Mouse (Mus musculus) heart, embryonic 12.5 days (tissue): ENCODE measurements around the gene Stk17b. TPM values are rescaled to one million over a fixed set of nuclear protein-coding genes. Genes with fewer than 3 reads are reported as not detected.
A peak's percentile ranks its signal among the peaks of the same experiment; 100 is the strongest.
"Not testable (repeated sequence)": the region's sequence is repeated elsewhere in the genome, so short reads cannot be mapped to it uniquely, and the experiment has no call there.

Source experiments
- ATAC-seq: fragments of 200-750 bp; cut with Nextera tagmentation; 2 replicates; pipeline ENCODE4 v1.8.0; 2017; ENCODE audit warnings: moderate TSS enrichment, moderate library complexity; ENCODE audit not compliant: insufficient number of reproducible peaks, low FRiP score
- H3K27ac ChIP-seq: fragments of 300-500 bp; sonication (generic); 2 replicates; pipeline ENCODE4 v1.5.1; 2016; ENCODE audit warnings: mild to moderate bottlenecking, moderate library complexity; ENCODE audit not compliant: poor library complexity, severe bottlenecking
- H3K27me3 ChIP-seq: fragments of 300-500 bp; sonication (generic); replicated peaks from 2 replicates; pipeline ENCODE4 v1.6.1; 2016; ENCODE audit warnings: mild to moderate bottlenecking, moderate library complexity
- H3K36me3 ChIP-seq: fragments of 300-500 bp; sonication (generic); 2 replicates; pipeline ENCODE4 v1.6.1; 2016; ENCODE audit warnings: mild to moderate bottlenecking, moderate library complexity
- H3K4me1 ChIP-seq: fragments of 300-500 bp; sonication (generic); replicated peaks from 2 replicates; pipeline ENCODE4 v1.6.1; 2016; ENCODE audit warnings: mild to moderate bottlenecking
- H3K4me2 ChIP-seq: fragments of 300-500 bp; sonication (generic); 2 replicates; pipeline ENCODE4 v1.6.1; 2016; ENCODE audit warnings: mild to moderate bottlenecking, moderate library complexity
- H3K4me3 ChIP-seq: fragments of 300-500 bp; sonication (generic); 2 replicates; pipeline ENCODE4 v1.5.1; 2016; ENCODE audit warnings: mild to moderate bottlenecking
- H3K9ac ChIP-seq: fragments of 300-500 bp; sonication (generic); 2 replicates; pipeline ENCODE4 v1.6.1; 2016; ENCODE audit warnings: mild to moderate bottlenecking, moderate library complexity
- H3K9me3 ChIP-seq: fragments of 300-500 bp; sonication (generic); replicated peaks from 2 replicates; pipeline ENCODE4 v1.6.1; 2016; ENCODE audit warnings: mild to moderate bottlenecking, moderate library complexity
- WGBS: fragments of 180-500 bp; shearing (Covaris S2); methylation state at CpG from one replicate; pipeline ENCODE4 v1.1.7; 2016; 5-methylcytosine and 5-hydroxymethylcytosine counted together
- polyA plus RNA-seq: library from polyadenylated mRNA; unstranded; fragments of >200 nt; fragmentation: Nextera tagmentation; extraction: Ambion mirVana; gene quantifications from 2 replicates; pipeline ENCODE4 v1.2.1, GENCODE M21; 2016

The Stk17b gene
- polyA plus RNA-seq, 1 experiment from 2014 or later, result 20.3 TPM

DNA sequence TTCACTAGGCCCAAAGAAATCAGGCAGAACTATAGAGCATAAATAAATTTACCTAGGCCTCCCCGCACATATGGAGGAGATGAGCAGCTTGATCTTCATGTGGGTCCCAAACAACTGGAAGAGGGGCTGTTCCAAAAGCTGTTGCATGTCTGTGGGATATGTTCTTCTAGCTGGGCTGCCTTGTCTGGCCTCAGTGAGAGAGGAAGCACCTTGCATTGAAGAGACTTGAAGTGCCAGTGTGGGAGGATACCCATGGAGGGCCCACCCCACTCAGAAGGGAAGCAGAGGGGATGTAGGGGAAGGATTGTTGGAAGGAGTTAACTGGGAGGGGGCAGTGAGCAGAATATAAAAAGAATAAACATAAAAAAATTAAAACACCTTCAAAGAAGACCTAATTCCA, 33.9 kb downstream of the Stk17b start:
- no peaks in the 10 kb centered on the region for H3K4me1 ChIP-seq
- H3K9ac ChIP-seq, result no peak overlapping the region
- WGBS, result 73% methylated on average over 1 of the region's 1 CpGs
- no peak overlapping the region for H3K4me3 ChIP-seq
- H3K27ac ChIP-seq, result no peak overlapping the region
- no peak for ATAC-seq
- no peak overlapping the region for H3K4me2 ChIP-seq
- H3K36me3 ChIP-seq, result 0 out of 2 replicates have a peak, but pooled peaks cover 7% of the 10 kb centered on the region
- H3K9me3 ChIP-seq, result no peaks in the 10 kb centered on the region
- no peaks in the 10 kb centered on the region for H3K27me3 ChIP-seq

DNA sequence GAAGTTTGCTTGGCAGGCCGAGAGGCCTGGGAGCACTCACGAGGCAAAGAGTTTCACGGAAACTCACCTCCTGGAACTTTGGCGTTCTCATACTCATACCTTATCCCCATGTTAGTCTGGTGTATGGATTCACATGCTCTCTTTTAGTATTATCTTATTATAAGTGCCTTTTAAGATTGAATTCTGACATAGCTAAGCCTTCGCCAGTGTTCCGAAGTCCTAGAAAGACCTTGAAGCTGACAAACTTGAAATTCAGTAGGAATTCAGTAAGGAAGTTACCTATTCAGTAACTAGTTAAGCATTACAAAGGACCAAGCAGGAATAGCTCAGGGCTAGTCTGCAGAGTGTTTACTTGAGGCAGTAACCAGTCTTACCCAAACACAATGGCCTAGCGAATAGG, 34.3 kb downstream of the Stk17b start:
- not testable (repeated sequence) for H3K4me3 ChIP-seq, H3K9ac ChIP-seq, H3K27me3 ChIP-seq, H3K4me2 ChIP-seq, H3K4me1 ChIP-seq, H3K36me3 ChIP-seq, ATAC-seq, H3K9me3 ChIP-seq, H3K27ac ChIP-seq
- WGBS, result 84% methylated on average over 7 of the region's 7 CpGs

DNA sequence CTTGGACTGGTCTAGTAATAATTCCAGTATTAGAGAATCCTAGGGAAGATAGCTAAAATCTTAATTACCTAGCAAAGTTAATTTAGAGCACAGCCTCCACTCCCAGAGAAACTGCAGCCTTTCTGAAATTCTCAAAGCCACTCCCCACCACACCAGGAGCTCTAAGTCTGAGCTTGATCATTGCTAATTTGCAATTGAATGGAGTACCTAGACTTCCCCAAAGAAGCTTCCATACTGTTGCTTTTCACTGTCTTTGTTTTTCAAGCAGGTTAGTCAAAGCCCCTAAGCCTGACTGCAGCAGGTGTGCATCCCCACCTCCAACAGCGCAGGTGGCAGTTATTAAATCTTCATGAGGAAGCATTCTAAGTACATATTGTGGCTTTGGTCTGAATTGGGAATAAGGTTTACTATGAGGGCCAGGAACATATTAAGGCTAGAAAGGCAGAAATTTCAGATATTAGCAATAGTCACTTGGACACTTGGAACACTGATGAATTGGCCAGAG, 35.1 kb downstream of the Stk17b start:
- H3K4me3 ChIP-seq, ATAC-seq, H3K9ac ChIP-seq, H3K4me1 ChIP-seq, H3K27me3 ChIP-seq, H3K36me3 ChIP-seq, H3K9me3 ChIP-seq, H3K27ac ChIP-seq, H3K4me2 ChIP-seq: not testable (repeated sequence)
- 78% methylated on average over 1 of the region's 1 CpGs for WGBS

DNA sequence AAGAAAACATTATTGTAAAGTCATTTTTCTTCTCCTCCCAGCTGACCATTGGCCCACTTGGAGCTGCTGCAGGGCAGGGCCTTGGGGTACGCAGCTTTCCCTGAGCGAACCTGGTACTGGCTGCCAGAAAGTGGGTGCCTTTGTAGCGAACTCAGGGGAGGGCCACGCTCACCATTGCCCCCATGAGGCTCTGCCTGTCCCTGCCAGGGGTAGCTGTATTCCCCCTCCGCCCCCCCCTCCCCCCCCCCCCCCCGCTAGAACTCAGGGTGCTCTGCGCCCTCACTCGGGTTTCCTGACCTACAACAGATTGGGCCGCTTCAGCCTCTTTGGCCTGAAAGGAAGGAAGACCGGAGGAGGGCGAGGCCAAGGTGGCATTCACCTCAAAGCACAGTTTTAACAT, 36.5 kb downstream of the Stk17b start:
- H3K36me3 ChIP-seq, result no peaks in the 10 kb centered on the region
- no peak overlapping the region for H3K9ac ChIP-seq
- H3K4me1 ChIP-seq, result no peaks in the 10 kb centered on the region
- H3K27me3 ChIP-seq, result no peaks in the 10 kb centered on the region
- no peaks in the 10 kb centered on the region for H3K9me3 ChIP-seq
- no peak overlapping the region for H3K4me3 ChIP-seq
- no peak overlapping the region for H3K4me2 ChIP-seq
- no peak for ATAC-seq
- H3K27ac ChIP-seq, result no peak overlapping the region
- 35% methylated on average over 8 of the region's 11 CpGs for WGBS

DNA sequence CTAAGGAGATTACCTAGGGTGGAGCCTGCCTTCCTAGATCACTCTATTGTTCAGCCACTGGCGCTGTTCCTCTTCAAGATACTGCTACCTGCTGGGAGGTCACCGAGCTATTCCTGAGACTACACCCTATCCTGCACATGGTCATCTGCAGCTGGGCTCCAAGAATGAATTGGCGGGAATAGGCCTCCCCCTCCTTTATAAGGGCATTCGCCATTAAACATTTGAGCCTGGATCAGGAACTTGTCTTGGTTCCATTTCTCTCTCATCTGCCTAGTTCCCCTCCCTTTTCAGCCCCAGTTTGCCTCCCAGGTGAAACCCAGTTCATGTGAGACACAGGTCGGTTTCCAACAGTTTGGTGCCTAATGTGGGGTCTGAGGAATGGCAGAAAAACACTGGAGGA, 39.0 kb downstream of the Stk17b start:
- ATAC-seq, result no peak
- H3K27me3 ChIP-seq, result no peaks in the 10 kb centered on the region
- H3K4me2 ChIP-seq, result no peak overlapping the region
- WGBS, result 70% methylated on average over 5 of the region's 5 CpGs
- no peak overlapping the region for H3K27ac ChIP-seq
- no peaks in the 10 kb centered on the region for H3K4me1 ChIP-seq
- H3K9me3 ChIP-seq, result no peaks in the 10 kb centered on the region
- no peaks in the 10 kb centered on the region for H3K36me3 ChIP-seq
- H3K9ac ChIP-seq, result no peak overlapping the region
- H3K4me3 ChIP-seq, result no peak overlapping the region

DNA sequence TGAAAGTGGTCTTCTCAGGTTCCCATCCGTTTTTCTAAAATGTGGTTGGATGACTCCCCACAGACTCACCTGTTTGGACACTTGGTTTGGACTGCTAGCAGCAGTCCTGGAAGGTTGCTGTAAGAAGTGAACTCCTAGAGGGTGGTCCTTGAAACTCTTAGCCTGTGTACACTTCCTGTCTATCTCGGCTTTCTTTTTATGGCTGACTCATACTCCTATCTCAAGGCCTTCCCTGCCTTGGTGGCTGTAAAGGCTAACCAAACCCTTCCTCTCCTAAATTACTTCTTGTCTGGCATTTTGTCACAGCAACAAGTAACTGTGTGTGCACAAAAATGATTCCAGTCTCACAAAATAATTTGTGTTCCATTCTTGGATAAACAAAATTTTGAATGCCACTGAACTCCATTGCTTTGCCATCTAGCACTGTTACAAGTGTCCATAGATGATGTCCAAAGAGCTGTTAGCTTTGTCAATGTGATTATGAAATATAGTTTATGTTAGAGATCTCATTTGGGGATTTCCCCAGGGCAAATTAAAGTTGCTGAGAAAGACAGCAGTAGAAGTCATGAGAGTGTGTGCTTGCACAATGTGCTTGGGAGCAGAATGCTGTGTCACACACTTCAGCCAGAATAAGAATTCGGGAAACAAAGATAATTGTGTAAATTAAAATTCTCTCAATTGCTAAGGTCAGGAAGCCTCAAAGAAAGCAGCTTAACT, 43.1 kb downstream of the Stk17b start:
- H3K4me1 ChIP-seq, result no peaks in the 10 kb centered on the region
- no peak for ATAC-seq
- no peak overlapping the region for H3K9ac ChIP-seq
- no peak overlapping the region for H3K27ac ChIP-seq
- 70% methylated on average over 3 of the region's 3 CpGs for WGBS
- no peaks in the 10 kb centered on the region for H3K36me3 ChIP-seq
- H3K4me3 ChIP-seq, result no peak overlapping the region
- no peaks in the 10 kb centered on the region for H3K27me3 ChIP-seq
- H3K9me3 ChIP-seq, result no peaks in the 10 kb centered on the region
- H3K4me2 ChIP-seq, result no peak overlapping the region

DNA sequence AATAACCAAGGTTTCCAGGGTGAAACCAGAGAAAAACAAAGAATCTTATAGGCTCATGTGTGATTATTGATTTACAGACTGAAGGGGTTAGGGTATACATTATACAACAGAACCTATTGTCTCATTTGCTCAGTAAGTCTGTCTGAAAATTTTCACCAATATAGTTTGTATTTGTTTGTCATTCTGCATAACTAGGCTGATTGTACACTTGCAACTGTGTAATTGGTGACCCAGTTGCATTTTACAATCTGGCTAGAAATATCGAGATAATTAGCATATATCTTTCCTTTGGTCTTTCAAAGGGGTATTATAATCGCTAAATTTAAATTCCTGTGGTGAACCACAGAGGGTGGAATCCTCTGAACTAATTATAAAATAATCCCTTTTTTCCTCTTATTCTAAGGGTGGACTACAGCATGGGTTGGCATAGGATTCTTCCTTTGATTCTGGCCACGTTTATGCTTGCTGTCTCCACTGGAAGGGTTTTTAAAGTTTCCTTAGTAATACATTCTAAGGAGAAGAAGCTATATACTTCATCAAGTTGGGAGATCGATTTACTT, 44.2 kb downstream of the Stk17b start:
- WGBS, result 83% methylated on average over 4 of the region's 4 CpGs
- H3K36me3 ChIP-seq, result no peaks in the 10 kb centered on the region
- H3K4me1 ChIP-seq, result no peaks in the 10 kb centered on the region
- ATAC-seq, result no peak
- H3K4me2 ChIP-seq, result no peak overlapping the region
- H3K9ac ChIP-seq, result no peak overlapping the region
- no peaks in the 10 kb centered on the region for H3K27me3 ChIP-seq
- no peaks in the 10 kb centered on the region for H3K9me3 ChIP-seq
- no peak overlapping the region for H3K27ac ChIP-seq
- H3K4me3 ChIP-seq, result no peak overlapping the region

DNA sequence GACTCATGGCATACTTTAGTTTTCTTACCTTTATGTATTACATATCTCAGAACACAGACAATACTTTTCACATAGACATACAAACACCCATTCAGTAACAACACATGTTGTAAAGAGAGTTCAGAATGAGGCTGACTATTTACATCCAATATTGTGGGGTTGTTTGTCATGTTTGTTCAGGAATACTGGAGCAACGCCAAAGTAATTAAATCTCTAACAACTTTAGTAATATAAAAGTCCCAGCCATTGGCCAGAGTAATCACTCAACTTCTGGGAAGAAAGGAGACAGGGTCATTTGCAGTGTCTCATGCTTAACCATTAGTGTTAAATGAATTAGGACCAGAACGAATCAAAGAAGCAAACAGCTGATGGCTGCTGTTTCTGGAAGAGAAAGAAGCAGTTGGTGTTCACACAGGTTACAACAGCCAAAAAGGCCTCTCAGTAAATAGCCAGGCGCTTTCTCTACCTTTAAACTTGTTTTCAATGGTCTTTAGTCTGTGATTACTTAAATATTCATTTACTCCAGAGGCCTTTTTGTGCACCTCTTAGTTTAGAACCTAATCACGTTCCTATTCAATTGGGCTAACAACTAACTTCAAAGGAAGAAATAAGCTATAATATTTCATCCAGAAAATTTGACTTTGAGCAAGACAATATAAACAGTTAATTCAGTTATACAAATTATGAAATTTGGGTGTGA, 44.8 kb downstream of the Stk17b start:
- not testable (repeated sequence) for H3K4me2 ChIP-seq, ATAC-seq, H3K27me3 ChIP-seq, H3K4me3 ChIP-seq, H3K4me1 ChIP-seq, H3K9ac ChIP-seq, H3K9me3 ChIP-seq, H3K36me3 ChIP-seq, H3K27ac ChIP-seq
- 85% methylated on average over 4 of the region's 4 CpGs for WGBS

DNA sequence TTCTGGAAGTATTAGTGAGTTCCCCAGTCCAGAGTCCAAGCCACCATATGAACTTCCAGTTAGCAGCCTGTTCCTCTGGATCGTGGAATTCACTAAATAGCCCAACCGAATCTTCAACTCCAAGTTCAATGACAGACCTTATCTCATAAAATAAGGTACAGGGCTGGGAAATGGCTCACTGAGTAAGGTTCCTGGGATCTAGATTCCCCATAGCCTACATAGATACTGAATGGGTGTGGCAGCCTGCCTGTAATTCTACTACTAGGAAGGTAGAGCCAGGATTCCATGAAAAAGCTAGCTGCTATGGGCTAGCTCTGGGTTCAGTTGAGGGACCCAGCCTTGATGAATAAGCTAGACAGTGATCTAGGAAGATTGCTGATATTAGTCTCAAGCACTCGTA, 48.4 kb downstream of the Stk17b start:
- no peaks in the 10 kb centered on the region for H3K9me3 ChIP-seq
- no peak for ATAC-seq
- no peak overlapping the region for H3K9ac ChIP-seq
- 87% methylated on average over 3 of the region's 3 CpGs for WGBS
- no peak overlapping the region for H3K27ac ChIP-seq
- no peak overlapping the region for H3K4me2 ChIP-seq
- no peak overlapping the region for H3K4me3 ChIP-seq
- no peaks in the 10 kb centered on the region for H3K4me1 ChIP-seq
- H3K27me3 ChIP-seq, result no peaks in the 10 kb centered on the region
- no peaks in the 10 kb centered on the region for H3K36me3 ChIP-seq

DNA sequence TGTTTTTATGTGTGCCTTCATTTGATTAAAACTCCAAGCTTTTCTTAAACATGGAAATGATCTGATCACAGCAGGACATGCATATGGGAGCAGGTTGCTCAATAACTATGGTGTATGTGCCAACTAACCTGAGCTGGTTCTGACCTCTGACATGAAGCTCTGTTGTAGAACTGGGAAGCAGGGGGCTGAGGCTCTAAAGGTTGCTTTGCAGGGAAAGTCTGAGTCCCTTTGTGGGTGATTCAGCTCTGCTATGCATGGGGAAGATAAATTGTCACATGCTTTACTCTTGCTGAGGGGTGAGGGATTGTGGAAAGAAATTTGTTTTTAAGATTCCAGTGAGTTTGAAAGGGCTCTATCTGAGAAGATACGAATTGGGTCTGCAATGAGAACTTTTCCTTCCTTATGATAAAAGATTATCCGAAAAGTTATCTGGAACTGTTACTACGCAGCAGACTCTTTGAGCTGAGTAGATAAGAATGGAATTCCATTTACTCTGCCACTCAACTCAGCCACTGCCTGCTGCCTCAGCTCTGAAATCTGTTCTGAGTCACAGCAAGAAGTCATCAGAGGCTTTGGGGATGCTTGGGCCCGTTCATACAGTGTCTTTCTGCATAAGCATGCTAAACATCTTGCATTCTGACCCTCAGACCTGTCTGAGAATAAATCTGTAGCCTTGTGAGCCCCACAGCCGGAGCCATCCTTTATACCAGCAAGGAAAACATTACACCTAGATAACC, 56.4 kb downstream of the Stk17b start:
- H3K4me2 ChIP-seq, result no peak overlapping the region; the same call in 1 of the 2 replicates
- H3K9ac ChIP-seq, result no peak overlapping the region
- WGBS, result 8% methylated on average over 5 of the region's 5 CpGs
- H3K27ac ChIP-seq, result peak overlapping the region; percentile 61
- no peaks in the 10 kb centered on the region for H3K36me3 ChIP-seq
- no peaks in the 10 kb centered on the region for H3K9me3 ChIP-seq
- H3K4me1 ChIP-seq, result peaks cover 17% of the 10 kb centered on the region
- H3K4me3 ChIP-seq, result no peak overlapping the region
- ATAC-seq, result no peak
- no peaks in the 10 kb centered on the region for H3K27me3 ChIP-seq

DNA sequence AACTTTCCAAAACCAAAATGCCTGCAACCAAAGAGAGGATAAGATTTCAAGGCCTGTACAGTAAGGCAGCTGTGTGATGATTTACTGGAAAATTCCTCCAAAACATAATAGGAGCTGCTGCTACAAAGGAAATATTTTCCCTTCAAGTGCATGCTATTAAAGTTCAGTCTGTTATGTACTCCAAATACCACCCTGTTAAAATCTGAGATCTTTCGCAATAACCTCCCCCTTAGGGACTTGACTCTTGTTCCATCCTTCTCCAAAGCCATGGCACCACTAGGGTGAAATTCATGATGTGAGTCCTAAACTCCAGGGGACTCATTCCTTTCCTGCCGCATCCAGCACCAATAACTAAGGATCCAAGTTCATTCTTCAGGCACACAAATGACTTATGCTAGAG, 58.1 kb downstream of the Stk17b start:
- H3K27me3 ChIP-seq, result no peaks in the 10 kb centered on the region
- no peak overlapping the region for H3K27ac ChIP-seq
- H3K4me1 ChIP-seq, result peaks cover 17% of the 10 kb centered on the region
- H3K9ac ChIP-seq, result no peak overlapping the region
- no peaks in the 10 kb centered on the region for H3K9me3 ChIP-seq
- no peaks in the 10 kb centered on the region for H3K36me3 ChIP-seq
- H3K4me3 ChIP-seq, result no peak overlapping the region
- WGBS, result 83% methylated on average over 2 of the region's 2 CpGs
- H3K4me2 ChIP-seq, result no peak overlapping the region
- no peak for ATAC-seq
